Mouse (Mus musculus): ENCODE results near the gene Nckipsd.

GRCm38 (mm10) chr9:108824755-108825413, 16.7 kb downstream of the Nckipsd start:
- TF ChIP-seq CTCF (IDR thresholded peaks at IDR 0.05; ENCODE audit: low read depth, low read length) (no peak), POLR2A (IDR thresholded peaks at IDR 0.05; ENCODE audit: extremely low read depth, insufficient read depth, low read length) (no peak)

Data from liver, adult 2 months (tissue).